Mouse (Mus musculus): ENCODE results near the gene Arl5a. TPM values are rescaled to one million over a fixed set of nuclear protein-coding genes. Genes with fewer than 3 reads are reported as not detected.

The Arl5a gene
- 6.1 and 6.2 TPM in 2 replicates for polyA plus RNA-seq (2012)

DNA sequence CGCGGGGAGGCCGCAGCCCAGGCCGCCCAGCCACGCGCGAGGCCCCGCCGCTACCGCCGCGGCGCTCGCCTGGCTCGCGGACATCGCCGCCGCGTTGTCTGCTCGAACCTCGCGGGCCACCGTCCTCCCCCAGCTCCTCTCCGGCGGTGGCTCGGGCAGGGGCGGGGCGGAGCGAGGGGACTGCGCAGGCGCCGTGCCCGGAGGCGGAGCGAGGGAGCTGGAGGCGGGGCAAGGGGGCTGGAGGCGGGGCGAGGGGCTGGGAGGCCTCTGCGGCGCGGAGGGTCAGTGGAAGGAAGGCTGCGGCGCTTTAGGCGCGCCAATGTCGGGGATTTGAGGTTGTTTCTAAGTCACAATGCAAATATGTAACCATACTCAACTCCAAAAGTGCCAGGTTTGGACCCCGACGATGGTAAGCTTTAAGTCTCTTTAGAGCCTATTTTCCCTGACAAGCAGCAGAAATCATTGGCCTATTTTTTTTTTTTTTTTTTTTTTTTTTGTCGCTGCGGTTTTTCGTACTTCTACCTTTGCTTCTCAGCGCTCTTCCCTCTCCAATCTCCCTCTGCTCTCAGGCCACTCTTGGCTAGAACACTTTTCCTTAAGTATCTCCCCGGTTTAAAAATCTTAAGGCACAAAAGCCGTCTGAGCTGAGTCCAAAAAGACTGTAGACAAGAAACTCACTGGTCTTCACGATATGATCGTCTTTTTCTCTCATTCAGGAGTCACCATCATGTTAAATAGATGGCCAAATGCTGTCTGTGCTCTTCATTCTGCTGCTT, at the start of gene Arl5a:
Gene Arl5a, minus strand, starts transcription at position 155 of the 776 bp plus-strand sequence.

DNA sequence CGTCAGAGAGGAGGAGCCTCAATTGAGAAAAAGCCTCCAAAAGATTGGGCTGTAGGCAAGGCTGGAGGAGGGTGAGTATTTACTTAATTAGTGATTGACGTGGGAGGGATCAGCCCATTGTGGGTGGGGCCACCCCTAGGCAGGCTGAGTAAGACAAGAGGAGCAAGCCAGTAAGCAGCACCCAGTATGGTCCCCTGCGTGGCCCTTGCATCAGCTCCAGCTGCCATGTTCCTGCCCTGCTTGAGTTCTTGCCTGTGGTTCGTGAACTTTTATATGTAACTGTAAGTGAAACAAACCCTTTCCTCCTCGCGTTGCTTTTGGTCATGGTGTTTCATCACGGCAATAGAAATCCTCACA, 46.3 kb downstream of the Arl5a start, which contains the start of gene Neb:
Gene Neb, minus strand, starts transcription at position 27 of the 357 bp plus-strand sequence.

Other genes with a start within 250 kb of the Arl5a start
- not detected in 2 replicates for gene Neb, start 46.4 kb downstream of the Arl5a start, polyA plus RNA-seq (2012)